Mouse (Mus musculus): ENCODE data around the gene Fgfr2. TPM values are rescaled to one million over a fixed set of nuclear protein-coding genes. Genes with fewer than 3 reads are reported as not detected.
A peak's percentile ranks its signal among the peaks of the same experiment; 100 is the strongest.

The Fgfr2 gene
- total RNA-seq, 2 experiments from 2014 or later = 47.6 to 49.5 TPM

DNA sequence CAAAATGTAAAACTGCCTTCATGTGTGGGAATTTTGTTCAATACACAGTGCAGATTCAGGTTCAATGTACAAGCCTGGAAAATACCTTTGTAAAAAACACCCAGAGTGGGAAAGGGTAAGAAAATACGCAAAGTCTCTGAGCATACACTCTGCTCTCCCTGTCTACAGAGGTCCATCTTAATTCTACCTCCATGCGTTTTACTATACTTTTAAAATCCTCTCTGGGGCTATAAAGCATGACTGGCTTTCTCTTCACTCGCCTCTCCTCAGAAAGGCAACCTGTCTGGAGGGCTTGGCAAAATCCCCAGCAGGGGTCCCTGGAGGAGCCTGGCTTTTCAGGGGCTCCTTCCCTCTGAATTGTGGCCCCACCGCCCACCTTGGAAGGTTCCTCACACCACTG, 2933.2 kb downstream of the Fgfr2 start:
- Histone ChIP-seq H3K4me3 (no peak overlapping the region), H3K27ac (no peak overlapping the region)
- no peak for DNase-seq (ENCODE audit: low spot score in 2 of 2)
- no peak for TF ChIP-seq CTCF (conservative IDR thresholded peaks at IDR 0.05)

DNA sequence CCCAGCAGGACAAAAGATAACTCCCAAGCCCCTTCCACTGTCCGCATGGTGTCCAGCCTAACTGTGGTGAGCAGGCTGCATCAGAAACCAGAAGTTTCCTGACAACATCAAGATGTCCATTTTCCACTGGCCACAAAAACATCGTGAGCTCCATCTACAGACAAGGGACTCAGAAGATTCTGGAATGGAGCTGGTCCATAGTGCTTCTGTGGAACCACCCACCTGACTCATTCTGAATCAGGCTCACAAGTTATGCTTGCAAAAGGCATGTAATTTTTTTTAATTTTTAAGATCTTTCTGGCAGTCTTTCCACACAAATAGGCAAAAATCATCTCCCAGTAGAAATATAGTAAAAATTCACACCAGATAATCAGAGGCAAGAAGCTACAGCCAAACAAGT, 2935.0 kb downstream of the Fgfr2 start:
- H3K4me3 ChIP-seq = no peak overlapping the region
- H3K27ac ChIP-seq = no peak overlapping the region
- DNase-seq (ENCODE audit: low spot score in 2 of 2) = no peak
- TF ChIP-seq CTCF (conservative IDR thresholded peaks at IDR 0.05) = no peak

DNA sequence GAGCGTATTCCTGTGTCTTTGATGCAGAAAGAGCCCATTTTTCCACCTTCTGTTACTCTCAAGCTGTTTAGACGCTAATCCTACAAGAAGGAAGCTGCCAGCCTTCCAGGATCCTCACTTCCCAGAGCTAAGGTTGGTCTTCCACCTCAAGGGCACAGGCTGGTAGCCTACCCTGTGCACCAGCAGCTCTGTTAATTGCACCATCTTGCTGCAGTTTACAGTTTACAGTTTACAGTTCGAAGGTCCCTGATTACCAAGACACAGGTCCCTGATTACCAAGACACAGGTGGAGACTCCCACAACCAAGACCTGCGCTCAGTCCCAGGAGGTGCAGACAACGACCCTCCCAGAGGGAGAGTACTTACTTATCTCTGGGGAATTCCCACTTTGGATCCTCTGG, 2938.3 kb downstream of the Fgfr2 start:
- H3K27ac ChIP-seq = no peak overlapping the region; the same call in 1 of the 2 replicates
- no peak for TF ChIP-seq CTCF (conservative IDR thresholded peaks at IDR 0.05)
- no peak overlapping the region for H3K4me3 ChIP-seq
- no peak for DNase-seq (ENCODE audit: low spot score in 2 of 2)

- H3K4me3 ChIP-seq = no peak overlapping the region
- no peak for TF ChIP-seq CTCF (conservative IDR thresholded peaks at IDR 0.05)
- no peak for DNase-seq (ENCODE audit: low spot score in 2 of 2)
- peak overlapping the region; percentile 55; the same call in 1 of the 2 replicates for H3K27ac ChIP-seq
These were observed 2939.2 kb downstream of the Fgfr2 start for GRCm38 (mm10) chr7:130183960-130184359.

DNA sequence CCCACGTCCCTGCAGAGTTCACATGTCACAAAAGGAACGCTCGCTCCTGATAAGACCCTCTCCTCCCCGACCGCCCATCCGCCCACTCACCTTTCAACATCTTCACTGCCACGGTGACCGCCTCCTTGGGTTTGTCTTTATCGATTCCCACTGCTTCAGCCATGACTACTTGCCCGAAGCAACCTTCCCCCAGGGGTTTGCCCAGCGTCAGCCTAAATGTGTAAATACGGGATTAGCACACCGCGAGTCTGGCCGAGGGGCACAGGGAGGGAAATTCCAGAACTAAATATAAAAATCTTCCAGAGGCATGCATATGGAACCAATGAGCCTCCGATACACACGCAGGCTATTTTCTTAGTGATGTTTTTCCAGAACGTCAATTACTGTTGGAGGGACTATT, 2940.6 kb downstream of the Fgfr2 start:
- no peak for TF ChIP-seq CTCF (conservative IDR thresholded peaks at IDR 0.05)
- H3K4me3 ChIP-seq = no peak overlapping the region
- no peak overlapping the region for H3K27ac ChIP-seq
- no peak for DNase-seq (ENCODE audit: low spot score in 2 of 2)

GRCm38 (mm10) chr7:130178991-130179390, 2944.2 kb downstream of the Fgfr2 start:
- Histone ChIP-seq H3K27ac (no peak overlapping the region), H3K4me3 (no peak overlapping the region)
- peak; percentile 68 for TF ChIP-seq CTCF (conservative IDR thresholded peaks at IDR 0.05)
- DNase-seq (ENCODE audit: low spot score in 2 of 2) = peak in 1 of 2 experiments; percentile 16

DNA sequence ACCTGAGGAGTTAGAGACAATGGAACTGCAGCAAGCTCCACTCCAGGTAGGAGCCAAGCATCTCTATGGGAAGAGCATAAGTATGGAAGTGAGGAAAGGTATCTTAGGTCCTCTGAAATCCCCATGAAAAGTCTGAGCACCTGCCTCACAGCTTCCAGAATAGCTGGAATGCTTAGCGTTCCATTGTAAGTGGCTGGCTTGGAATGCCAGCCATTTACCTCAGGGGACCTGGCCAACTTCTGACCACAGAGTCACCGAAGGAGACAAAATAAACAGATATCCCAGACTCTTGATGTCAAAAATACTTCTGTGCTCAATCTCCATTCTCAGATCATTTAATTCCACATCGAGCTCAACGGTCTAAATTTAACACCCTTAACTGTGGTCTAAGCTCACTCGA, 2946.1 kb downstream of the Fgfr2 start:
- no peak for DNase-seq (ENCODE audit: low spot score in 2 of 2)
- H3K4me3 ChIP-seq = no peak overlapping the region
- no peak for TF ChIP-seq CTCF (conservative IDR thresholded peaks at IDR 0.05)
- H3K27ac ChIP-seq = no peak overlapping the region

- DNase-seq (ENCODE audit: low spot score in 2 of 2) = no peak
- Histone ChIP-seq H3K27ac (no peak overlapping the region), H3K4me3 (no peak overlapping the region)
- TF ChIP-seq CTCF (conservative IDR thresholded peaks at IDR 0.05) = no peak
These were observed 2948.6 kb downstream of the Fgfr2 start for GRCm38 (mm10) chr7:130174525-130174924.

- no peak for TF ChIP-seq CTCF (conservative IDR thresholded peaks at IDR 0.05)
- no peak overlapping the region for H3K4me3 ChIP-seq
- H3K27ac ChIP-seq = no peak overlapping the region
- no peak for DNase-seq (ENCODE audit: low spot score in 2 of 2)
These were observed 2949.2 kb downstream of the Fgfr2 start for GRCm38 (mm10) chr7:130173914-130174313.

GRCm38 (mm10) chr7:130170144-130170543, 2953.0 kb downstream of the Fgfr2 start:
- no peak overlapping the region for H3K27ac ChIP-seq
- no peak for TF ChIP-seq CTCF (conservative IDR thresholded peaks at IDR 0.05)
- no peak for DNase-seq (ENCODE audit: low spot score in 2 of 2)
- no peak overlapping the region for H3K4me3 ChIP-seq

DNA sequence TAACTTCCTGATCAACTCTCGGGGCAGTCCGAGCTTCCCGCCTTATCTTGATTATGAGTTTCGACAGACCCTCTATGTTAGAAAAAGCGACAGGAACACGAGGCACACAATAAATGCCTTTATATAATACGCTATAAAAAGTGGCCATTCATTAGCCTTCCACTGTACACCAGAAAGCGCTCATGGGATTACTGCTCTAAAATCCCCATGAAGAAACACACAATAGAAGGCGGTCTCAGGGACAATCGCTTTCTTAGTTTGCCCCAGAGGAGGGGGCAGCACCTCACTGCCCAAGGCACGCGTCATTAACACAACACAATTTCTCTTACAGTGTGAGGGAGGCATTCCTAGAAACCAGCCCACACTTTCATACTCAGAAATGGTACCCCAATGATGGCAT, 2954.9 kb downstream of the Fgfr2 start:
- H3K27ac ChIP-seq = no peak overlapping the region
- DNase-seq (ENCODE audit: low spot score in 2 of 2) = no peak
- no peak for TF ChIP-seq CTCF (conservative IDR thresholded peaks at IDR 0.05)
- H3K4me3 ChIP-seq = no peak overlapping the region

DNA sequence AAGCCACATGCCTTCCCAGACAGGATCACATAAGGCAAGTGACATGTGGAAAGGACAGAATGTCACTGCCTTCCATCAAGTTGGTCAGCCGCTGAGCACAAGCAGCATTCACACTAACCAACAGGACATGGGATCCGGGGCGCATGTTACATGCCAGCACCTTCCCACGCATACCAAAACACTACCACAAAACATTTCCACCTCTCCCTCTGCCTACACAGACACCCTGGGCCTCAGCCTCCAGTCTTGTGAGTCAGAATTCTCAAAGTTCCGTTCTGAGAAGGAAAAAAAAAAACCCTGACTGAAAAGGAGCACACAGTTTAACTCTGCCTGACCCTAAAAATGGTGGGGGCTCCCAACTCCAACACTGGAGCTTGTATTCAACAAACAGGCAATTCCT, 2955.9 kb downstream of the Fgfr2 start:
- no peak overlapping the region for H3K27ac ChIP-seq
- no peak overlapping the region for H3K4me3 ChIP-seq
- no peak for TF ChIP-seq CTCF (conservative IDR thresholded peaks at IDR 0.05)
- no peak for DNase-seq (ENCODE audit: low spot score in 2 of 2)

DNA sequence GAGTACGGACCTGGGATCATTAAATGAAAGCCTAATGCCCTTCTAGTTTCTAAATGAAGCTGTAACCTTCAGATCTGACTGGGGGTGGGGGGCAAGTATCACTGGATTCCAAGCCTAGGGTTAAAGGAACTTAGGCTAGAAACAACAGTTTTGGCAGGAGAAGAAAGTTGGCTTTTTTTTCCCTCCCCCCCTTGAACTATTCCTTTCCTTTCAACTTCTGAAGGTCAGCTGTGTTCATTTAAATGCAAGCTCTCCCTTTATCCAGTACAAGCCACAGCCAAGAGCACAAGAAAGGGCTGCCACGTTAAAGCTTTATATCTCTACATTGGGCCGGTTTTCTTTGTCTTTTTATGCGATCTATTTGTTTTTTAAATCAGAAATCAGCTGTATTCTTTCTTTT, 2957.0 kb downstream of the Fgfr2 start:
- TF ChIP-seq CTCF (conservative IDR thresholded peaks at IDR 0.05) = no peak
- H3K4me3 ChIP-seq = no peak overlapping the region
- H3K27ac ChIP-seq = 0 out of 2 replicates have a peak overlapping the region, but pooled peaks have one; percentile 46
- DNase-seq (ENCODE audit: low spot score in 2 of 2) = no peak

DNA sequence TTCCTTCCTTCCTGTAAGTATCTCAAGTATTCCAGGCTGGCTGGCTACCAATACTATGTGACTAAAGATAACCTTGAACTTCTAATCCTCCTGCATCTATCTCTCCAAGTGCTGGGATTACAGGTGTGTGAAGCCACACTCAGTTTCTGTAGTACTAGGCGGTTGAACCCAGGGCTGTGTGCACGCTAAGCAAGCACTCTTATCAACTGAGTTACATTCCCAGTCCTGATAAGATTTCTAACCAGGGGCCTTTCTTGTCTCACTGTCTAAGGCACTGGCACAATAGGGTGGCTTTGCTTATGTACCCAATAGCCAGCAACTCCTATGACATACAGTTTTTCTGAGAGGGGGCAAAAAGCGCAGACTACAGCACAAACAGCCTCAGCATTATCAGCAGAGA, 2957.7 kb downstream of the Fgfr2 start:
- Histone ChIP-seq H3K4me3 (no peak overlapping the region), H3K27ac (no peak overlapping the region)
- DNase-seq (ENCODE audit: low spot score in 2 of 2) = no peak
- TF ChIP-seq CTCF (conservative IDR thresholded peaks at IDR 0.05) = no peak

GRCm38 (mm10) chr7:130162718-130163117, 2960.4 kb downstream of the Fgfr2 start:
- no peak overlapping the region for H3K27ac ChIP-seq
- no peak for DNase-seq (ENCODE audit: low spot score in 2 of 2)
- no peak overlapping the region for H3K4me3 ChIP-seq
- TF ChIP-seq CTCF (conservative IDR thresholded peaks at IDR 0.05) = no peak
